Comparison of ENCODE assay signal across 1 mouse cellular context in genomic region chr11:88203712-88204532, GRCm38 (mm10).
TF ChIP-seq lines count a peak whose summit lies in the region.

Mrps23 (plus strand) TSS chr11:88204388.

TF ChIP-seq in CH12.LX, 34 proteins besides CTCF, POLR2A, EP300 and RAD21 (continued from another document):
- TF ChIP-seq TCF12 (IDR thresholded peaks at IDR 0.05; ENCODE audit: low read depth, low read length) (peak; percentile 90), CHD2 (IDR thresholded peaks at IDR 0.05; ENCODE audit: low read length) (peak; percentile 92), JUND (conservative IDR thresholded peaks at IDR 0.05; ENCODE audit: low read depth, low read length) (no peak), IRF4 (IDR thresholded peaks at IDR 0.05; ENCODE audit: low read depth, low read length) (no peak; the same call in 1 of the 2 replicates), ETS1 (conservative IDR thresholded peaks at IDR 0.05; ENCODE audit: low read depth, low read length) (peak; percentile 62), MEF2A (IDR thresholded peaks at IDR 0.05; ENCODE audit: borderline replicate concordance, low read depth, low read length) (peak; percentile 87), E2F4 (IDR thresholded peaks at IDR 0.05; ENCODE audit: insufficient replicate concordance, low read depth, low read length) (peak; percentile 94), NRF1 (IDR thresholded peaks at IDR 0.05; ENCODE audit: low read depth, low read length) (peak; percentile 59), ZC3H11A (IDR thresholded peaks at IDR 0.05; ENCODE audit: low read depth, low read length) (0 out of 2 replicates have a peak, but pooled peaks have one; percentile 10), BHLHE40 (IDR thresholded peaks at IDR 0.05; ENCODE audit: low read depth, low read length) (0 out of 2 replicates have a peak, but pooled peaks have one; percentile 36), ELF1 (IDR thresholded peaks at IDR 0.05; ENCODE audit: low read depth, low read length) (peak; percentile 99), MYC (IDR thresholded peaks at IDR 0.05; ENCODE audit: low read depth, low read length) (peak; percentile 31), KAT2A (IDR thresholded peaks at IDR 0.05; ENCODE audit: insufficient replicate concordance, low read length) (peak; percentile 92; the same call in 1 of the 2 replicates), USF1 (IDR thresholded peaks at IDR 0.05; ENCODE audit: low read depth, low read length) (no peak), MAX (IDR thresholded peaks at IDR 0.05; ENCODE audit: low read length) (peak; percentile 53), ZNF384 (IDR thresholded peaks at IDR 0.05; ENCODE audit: low read depth, low read length) (no peak), ZMIZ1 (IDR thresholded peaks at IDR 0.05; ENCODE audit: low read depth, low read length) (peak; percentile 83), RCOR1 (conservative IDR thresholded peaks at IDR 0.05; ENCODE audit: low read depth, low read length) (peak; percentile 65; the same call in 1 of the 2 replicates), MAFK (IDR thresholded peaks at IDR 0.05; ENCODE audit: insufficient replicate concordance, low read length) (no peak; the same call in 1 of the 2 replicates), ZKSCAN1 (IDR thresholded peaks at IDR 0.05; ENCODE audit: borderline replicate concordance, low read depth, low read length) (no peak), MXI1 (IDR thresholded peaks at IDR 0.05; ENCODE audit: low read depth, low read length) (peak; percentile 92), USF2 (conservative IDR thresholded peaks at IDR 0.05; ENCODE audit: low read depth, low read length) (no peak)
TF ChIP-seq in CH12.LX: peak in this region for 24.
